Mouse (Mus musculus): ENCODE data around the gene Vmn2r51. TPM values are rescaled to one million over a fixed set of nuclear protein-coding genes. Genes with fewer than 3 reads are reported as not detected.
"Not testable (repeated sequence)": the region's sequence is repeated elsewhere in the genome, so short reads cannot be mapped to it uniquely, and the experiment has no call there.

Vmn2r51 gene
- polyA plus RNA-seq (2015; fragmentation: Nextera tagmentation; extraction: Ambion mirVana) = not detected in 2 replicates

- not testable (repeated sequence) for H3K9ac ChIP-seq (replicated peaks); H3K27ac ChIP-seq (replicated peaks); H3K4me1 ChIP-seq; ATAC-seq (ENCODE audit: low FRiP score); H3K27me3 ChIP-seq (replicated peaks); H3K36me3 ChIP-seq; H3K4me2 ChIP-seq; H3K9me3 ChIP-seq (replicated peaks); H3K4me3 ChIP-seq (replicated peaks)
- 67% methylated on average over 1 of the region's 1 CpGs for WGBS
Measured at GRCm38 (mm10) chr7:10105641-10106040, at the start of gene Vmn2r51. Vmn2r51 (minus strand) TSS chr7:10105741.

DNA sequence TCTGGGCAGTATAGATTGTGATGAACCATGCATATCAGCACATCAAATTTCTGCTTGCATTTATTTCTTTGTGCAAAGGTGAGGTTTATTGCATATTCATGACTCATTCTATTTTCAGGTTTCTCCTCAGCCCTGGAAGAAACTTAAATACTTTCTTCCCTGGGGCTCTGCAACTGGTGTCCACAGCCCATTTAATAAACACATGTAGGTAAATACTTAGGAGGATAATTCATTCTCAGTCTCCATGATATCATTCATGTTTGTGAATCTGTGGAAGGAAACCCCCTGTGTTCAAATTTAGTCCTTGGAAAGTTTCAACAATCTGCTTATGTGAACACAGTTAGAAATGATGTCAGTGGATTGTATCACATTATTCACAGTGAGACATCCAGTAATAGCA, 52.3 kb downstream of the Vmn2r51 start, which contains the start of gene Vmn2r50:
Gene Vmn2r50, minus strand, starts transcription at position 101 of the 400 bp plus-strand sequence.
- not testable (repeated sequence) for H3K4me2 ChIP-seq; H3K36me3 ChIP-seq; ATAC-seq (ENCODE audit: low FRiP score); H3K9ac ChIP-seq (replicated peaks); H3K27me3 ChIP-seq (replicated peaks); H3K9me3 ChIP-seq (replicated peaks); H3K4me3 ChIP-seq (replicated peaks); H3K4me1 ChIP-seq; H3K27ac ChIP-seq (replicated peaks)

Other genes starting within 250 kb of the Vmn2r51 start
- not detected in 2 replicates for gene Vmn2r48, start 152.2 kb downstream of the Vmn2r51 start, polyA plus RNA-seq (2015; fragmentation: Nextera tagmentation; extraction: Ambion mirVana)
- gene Vmn2r49, start 113.5 kb downstream of the Vmn2r51 start, polyA plus RNA-seq (2015; fragmentation: Nextera tagmentation; extraction: Ambion mirVana) = not detected in 2 replicates
- gene Vmn2r50, start 52.4 kb downstream of the Vmn2r51 start, polyA plus RNA-seq (2015; fragmentation: Nextera tagmentation; extraction: Ambion mirVana) = not detected in 2 replicates
- gene Vmn2r52, start 70.8 kb upstream of the Vmn2r51 start, polyA plus RNA-seq (2015; fragmentation: Nextera tagmentation; extraction: Ambion mirVana) = not detected in 2 replicates
- not detected in 2 replicates for gene Vmn1r66, start 172.3 kb upstream of the Vmn2r51 start, polyA plus RNA-seq (2015; fragmentation: Nextera tagmentation; extraction: Ambion mirVana)